Mouse (Mus musculus): ENCODE data around the gene Mocs3. TPM values are rescaled to one million over a fixed set of nuclear protein-coding genes. Genes with fewer than 3 reads are reported as not detected.

The Mocs3 gene
- polyA plus RNA-seq (2012; rRNA removed), result 12.1 and 19.9 TPM in 2 replicates

DNA sequence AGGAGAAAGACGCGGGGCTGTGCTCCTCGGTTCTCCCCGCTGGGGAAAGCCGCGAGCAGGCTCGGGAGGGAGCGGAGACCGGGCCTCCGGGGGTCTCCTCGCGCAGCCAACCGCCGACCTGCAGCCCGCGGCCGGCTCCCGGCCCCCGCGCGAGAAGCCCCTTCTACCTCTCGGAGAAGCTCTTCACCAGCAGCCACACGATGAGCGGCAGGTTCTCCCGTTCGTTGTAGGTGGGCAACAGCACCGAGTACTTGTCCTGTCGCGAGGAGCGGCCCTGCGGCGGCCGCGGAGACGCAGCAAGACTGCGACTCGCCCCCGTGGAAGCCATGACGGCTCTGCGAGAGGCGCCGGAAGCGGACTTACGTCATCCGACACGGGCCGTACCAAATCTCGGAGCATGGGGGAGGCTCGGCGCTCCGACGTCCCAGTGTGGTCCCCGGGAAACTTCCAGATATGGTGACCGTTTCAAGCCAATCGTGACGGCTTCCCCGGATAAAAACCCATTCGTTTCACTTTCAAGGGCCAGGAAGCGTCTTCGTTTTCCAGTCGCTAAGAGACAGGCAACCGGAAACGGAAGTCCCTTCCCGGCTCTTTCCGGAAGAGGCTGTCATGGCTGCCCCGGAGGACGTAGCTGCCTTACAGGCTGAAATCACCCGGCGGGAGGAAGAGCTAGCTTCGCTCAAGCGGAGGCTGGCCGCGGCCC, at the start of gene Mocs3, which contains the start of the genes Gm20716 and Dpm1:
Mocs3 (plus strand) TSS at position 597 of the 703 bp plus-strand sequence.
Gm20716 (minus strand) TSS at position 339 of the 703 bp plus-strand sequence.
Dpm1 (minus strand) TSS at position 566 of the 703 bp plus-strand sequence.
- DNase-seq (ENCODE audit: low read depth), result no peak

DNA sequence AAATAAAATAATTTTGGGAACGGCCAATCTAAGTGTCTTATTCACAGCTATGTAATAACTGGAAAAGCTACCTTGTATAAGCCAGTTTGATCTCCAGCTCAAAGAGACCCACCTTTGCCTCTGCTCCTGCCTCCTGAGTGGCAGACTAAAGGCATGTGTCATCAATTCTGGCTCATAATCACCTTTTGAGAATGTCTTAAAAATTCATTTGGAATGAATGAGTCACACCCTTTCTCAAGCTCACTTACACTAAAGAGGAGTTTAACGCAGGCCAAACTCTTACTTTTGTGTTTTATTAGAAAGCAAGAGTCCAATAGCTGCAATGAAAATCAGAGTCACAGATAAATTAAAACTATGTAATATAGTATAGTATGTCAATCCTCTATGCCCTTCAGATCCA, 38.6 kb upstream of the Mocs3 start:
- no peak for DNase-seq (ENCODE audit: low read depth)

- no peak for DNase-seq (ENCODE audit: low read depth)
These were observed 36.7 kb upstream of the Mocs3 start for GRCm38 (mm10) chr2:168193685-168194084.

DNA sequence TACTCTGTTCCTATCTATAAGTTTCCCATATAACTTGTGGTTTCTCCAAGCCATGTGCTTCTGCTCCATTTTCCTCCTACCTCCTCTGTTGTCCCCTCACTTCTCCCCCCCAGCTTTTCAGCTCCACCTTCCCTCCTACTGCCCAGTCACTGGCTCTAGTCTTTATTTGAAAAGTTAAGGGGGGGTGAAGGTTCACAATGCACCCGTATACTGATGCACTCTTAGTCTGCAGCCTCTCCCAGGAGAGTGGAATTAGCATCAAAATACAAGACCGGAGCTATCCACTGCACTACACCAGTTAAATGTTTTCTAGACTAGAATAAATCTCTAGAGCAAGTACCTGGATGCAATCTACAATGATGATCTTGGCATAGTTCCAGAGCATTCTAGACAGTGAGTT, 34.7 kb upstream of the Mocs3 start:
- no peak for DNase-seq (ENCODE audit: low read depth)

- no peak for DNase-seq (ENCODE audit: low read depth)
These were observed 32.0 kb upstream of the Mocs3 start for GRCm38 (mm10) chr2:168198421-168198820.

DNA sequence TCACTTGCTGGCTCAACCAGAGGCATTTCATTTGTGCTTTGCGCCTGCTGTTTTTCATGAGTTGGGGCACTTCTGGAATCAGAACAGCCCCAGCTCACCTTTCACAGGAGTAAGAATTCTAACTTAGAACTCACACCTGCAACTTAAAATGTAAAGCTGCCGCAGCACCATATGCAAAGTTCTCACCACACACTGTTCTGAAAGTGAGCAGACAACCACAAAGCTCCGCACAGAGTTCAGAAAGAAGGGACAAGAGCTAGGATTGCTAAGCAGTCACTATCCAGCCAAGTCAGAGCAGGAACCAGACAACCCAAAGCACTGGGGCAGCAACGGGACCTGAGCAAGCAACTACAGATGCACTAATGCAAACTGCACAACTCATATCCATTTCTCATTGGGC, 30.9 kb upstream of the Mocs3 start:
- DNase-seq (ENCODE audit: low read depth), result no peak

- DNase-seq (ENCODE audit: low read depth), result no peak
These were observed 30.3 kb upstream of the Mocs3 start for GRCm38 (mm10) chr2:168200014-168200691.

GRCm38 (mm10) chr2:168204476-168204999, 25.9 kb upstream of the Mocs3 start:
- no peak for DNase-seq (ENCODE audit: low read depth)

DNA sequence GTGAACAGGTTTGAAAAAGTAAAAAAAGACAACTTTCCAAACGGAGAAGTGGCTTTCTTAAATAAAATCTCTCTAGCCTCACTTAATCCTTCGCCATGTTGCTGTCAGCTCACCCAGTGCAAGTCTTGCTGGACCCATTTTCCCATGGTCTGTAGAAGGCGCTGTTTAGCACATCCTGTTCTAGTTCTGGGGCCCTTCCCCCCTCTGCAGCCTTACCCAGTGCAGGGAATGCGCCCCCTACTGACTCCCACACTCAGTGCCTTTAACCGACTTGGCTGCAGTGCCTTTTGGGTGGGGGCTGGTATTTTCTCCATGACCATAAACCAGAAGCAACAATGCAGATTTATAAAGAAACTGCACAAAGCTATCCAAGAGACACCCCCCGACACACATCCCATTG, 25.2 kb upstream of the Mocs3 start:
- peak; percentile 36 for DNase-seq (ENCODE audit: low read depth)

DNA sequence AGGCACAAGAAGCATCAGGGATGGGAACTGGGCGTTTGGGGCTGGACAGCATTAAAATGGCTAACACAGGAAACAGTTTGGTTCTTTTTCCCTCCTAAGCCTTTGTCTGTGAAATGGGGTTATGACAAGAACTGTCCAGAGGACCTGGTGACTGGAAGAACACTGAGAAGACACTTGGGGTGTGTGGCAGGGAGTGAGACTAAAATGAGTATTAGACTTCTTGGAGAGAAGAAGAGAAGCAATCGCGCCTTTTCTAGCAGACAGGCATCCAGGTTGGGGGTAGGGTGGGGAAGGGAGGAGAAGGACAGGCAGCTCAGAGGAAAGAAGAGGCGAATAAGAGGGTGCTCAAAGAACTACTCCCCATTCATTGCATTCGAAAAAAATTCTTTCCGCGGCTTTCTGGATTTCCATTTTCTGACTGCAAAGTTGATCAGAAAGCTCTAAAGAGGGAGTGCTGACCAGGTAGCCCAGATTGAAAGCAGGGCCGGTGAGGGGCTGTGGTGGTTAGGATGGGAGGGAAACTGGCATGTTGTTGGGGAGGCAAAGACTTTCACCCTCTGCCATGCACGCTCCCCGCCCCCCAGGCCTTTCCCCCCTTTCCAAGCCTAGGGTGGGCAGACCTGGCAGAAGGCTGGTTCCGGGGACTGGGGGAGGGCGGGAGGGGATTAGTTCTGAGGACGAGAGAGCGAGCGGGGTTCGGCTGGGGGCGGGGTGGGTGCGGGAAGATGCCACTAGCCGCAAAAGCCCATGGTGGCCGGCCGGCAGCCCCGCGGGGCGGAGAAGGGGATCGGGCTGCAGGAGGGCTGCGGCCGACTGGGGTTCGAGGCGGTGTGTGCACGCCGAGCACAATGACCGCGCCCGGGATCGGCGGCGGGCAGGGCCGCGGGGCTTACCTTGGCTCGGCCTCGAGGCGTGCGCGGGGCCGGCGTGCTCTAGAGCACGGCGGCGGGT, 24.5 kb upstream of the Mocs3 start:
- DNase-seq (ENCODE audit: low read depth), result no peak

DNA sequence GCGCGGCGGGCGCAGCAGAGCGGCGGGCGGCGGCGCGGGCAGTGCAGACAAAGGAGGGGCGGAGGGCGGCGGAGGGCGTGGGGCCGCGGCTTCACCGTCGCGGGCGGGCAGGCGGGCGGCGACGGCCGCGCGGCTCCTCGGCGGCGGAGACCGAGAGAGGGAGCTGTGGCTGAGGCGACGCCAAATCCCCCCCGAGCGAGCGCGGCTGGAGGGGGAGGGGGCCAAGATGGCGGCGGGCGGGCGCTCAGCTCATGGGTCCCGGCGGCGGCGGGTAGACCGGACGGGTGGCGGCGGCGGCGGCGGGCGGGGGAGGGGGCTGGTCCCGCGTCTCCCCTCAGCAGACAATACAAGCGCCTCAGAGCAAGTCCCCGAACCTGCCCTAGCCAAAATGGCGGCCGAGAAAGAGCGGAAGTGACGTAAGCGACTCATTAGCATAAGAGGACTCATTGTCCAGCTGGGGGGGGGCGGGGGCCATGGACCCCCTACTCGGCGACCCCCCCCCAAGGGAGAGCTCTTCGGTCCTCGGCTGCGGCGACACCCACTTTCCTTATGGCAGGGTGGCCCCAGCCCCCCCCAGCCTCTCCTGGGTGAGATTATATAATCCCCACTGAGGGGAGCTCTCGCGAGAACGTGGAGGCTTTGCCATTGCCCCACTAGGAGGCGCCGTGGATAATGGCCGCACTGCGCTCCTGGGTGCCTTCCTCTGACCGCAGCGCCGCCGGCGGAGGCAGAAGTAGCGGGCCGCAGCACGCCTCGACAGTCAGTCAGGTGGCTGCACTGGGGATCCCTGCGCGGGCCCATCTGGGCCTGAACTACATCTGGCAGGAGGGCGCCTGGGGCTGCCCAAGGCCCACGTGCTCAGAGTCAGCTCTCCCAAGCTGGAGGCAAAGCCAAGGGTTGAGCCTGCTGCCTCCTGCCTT, 23.4 kb upstream of the Mocs3 start, which contains the start of gene Adnp:
Adnp (minus strand) TSS at position 388 of the 920 bp plus-strand sequence.
- peak; percentile 58 for DNase-seq (ENCODE audit: low read depth)

GRCm38 (mm10) chr2:168207883-168208282, 22.5 kb upstream of the Mocs3 start:
- DNase-seq (ENCODE audit: low read depth), result no peak

- no peak for DNase-seq (ENCODE audit: low read depth)
These were observed 16.5 kb upstream of the Mocs3 start for GRCm38 (mm10) chr2:168213788-168214397.

- no peak for DNase-seq (ENCODE audit: low read depth)
These were observed 7.1 kb upstream of the Mocs3 start for GRCm38 (mm10) chr2:168223326-168223725.

GRCm38 (mm10) chr2:168229116-168230025, 1.1 kb upstream of the Mocs3 start:
- DNase-seq (ENCODE audit: low read depth), result no peak

DNA sequence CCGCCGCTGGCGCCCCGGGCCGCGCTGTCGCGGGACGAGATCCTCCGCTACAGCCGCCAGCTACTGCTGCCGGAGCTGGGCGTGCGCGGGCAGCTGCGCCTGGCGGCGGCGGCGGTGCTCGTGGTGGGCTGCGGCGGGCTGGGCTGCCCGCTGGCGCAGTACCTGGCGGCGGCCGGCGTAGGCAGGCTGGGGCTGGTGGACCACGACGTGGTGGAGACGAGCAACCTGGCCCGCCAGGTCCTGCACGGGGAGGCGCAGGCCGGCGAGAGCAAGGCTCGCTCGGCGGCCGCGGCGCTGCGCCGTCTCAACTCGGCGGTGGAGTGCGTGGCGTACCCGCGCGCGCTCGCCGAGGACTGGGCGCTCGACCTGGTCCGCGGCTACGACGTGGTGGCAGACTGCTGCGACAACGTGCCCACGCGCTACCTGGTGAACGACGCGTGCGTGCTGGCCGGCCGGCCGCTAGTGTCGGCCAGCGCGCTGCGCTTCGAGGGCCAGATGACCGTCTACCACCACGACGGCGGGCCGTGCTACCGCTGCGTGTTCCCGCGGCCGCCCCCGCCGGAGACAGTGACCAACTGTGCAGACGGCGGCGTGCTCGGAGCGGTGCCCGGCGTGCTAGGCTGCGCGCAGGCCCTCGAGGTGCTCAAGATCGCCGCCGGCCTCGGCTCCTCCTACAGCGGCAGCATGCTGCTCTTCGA, 500 bp downstream of the Mocs3 start:
- no peak for DNase-seq (ENCODE audit: low read depth)

DNA sequence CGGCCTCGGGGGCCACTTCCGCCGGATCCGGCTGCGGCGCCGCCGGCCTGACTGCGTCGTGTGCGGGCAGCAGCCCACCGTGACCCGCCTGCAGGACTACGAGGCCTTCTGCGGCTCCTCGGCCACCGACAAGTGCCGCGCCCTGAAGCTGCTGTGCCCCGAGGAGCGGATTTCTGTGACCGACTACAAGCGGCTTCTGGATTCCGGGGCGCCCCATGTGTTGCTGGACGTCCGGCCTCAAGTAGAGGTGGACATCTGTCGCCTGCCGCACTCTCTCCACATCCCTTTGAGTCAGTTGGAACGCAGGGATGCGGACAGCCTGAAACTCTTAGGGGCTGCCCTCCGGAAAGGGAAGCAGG, 1.0 kb downstream of the Mocs3 start:
- DNase-seq (ENCODE audit: low read depth), result no peak

DNA sequence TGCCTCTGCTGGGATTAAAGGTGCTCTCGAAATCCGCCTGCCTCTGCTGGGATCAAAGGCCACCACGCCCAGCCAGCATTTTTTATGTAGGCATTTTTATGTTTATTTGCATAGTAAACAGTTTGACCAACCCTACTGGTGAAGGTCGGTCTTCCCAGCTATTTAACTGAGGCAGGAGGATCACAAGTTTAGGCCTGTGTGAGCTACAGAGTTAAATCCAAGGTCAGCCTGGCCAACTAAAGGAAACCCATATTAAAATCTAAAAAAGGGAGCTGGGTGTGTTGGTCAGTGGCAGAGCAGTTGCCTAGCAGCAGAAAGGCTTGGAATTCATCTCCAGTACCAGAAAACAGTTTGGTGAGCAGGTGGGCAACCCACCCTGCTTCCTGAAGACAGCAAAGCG, 2.9 kb downstream of the Mocs3 start:
- DNase-seq (ENCODE audit: low read depth), result no peak

DNA sequence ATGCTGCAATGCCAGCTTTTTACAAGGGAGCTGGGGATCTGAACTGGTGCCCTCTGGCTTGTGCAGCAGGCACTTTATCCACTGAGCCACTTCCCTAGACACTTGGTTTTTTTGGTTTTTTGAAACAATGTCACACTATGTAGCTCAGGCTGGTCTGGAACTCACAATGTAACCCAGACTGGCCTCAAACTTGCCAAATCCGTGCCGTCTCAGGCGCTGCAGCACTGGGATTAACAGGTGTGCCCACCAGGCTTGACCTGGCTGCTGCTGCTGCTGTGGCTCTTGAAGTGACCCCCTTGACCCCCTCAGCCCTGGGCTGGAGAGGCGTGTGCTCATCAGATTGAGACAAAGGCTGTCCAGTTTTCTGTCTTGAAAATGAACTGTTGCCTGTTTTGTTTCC, 7.9 kb downstream of the Mocs3 start:
- no peak for DNase-seq (ENCODE audit: low read depth)

All from gonadal fat pad, adult 2 months (tissue).